In the genomic region with DNA sequence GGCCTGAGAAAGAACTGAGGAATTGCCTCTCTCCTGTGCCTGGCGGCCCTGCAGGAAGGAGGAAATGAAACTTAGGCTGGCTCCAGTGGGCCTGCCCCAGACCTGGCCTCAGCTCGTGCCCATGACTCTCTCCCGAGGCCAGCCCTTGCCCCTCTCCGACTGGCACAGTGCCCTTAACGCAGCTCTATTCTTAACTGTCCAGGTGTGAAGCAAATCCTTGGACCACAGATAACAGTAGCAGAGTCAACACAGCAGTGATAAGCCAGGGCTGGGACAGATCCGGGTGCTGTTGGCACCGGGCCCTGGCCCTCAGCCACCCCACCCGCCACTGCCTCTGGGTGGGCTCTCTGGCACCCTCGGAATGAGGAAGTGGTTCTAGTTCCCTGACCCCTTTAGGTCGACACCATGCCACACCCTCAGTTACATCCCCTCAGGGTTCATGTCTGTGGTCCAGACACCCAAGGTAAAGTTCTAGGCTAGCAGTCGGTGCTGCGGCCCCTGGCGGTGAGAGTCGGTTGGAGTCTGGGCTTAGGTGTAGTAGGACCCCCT, we compare ENCODE assay signal across 11 mouse cellular contexts. TPM values are rescaled to one million over a fixed set of nuclear protein-coding genes. Genes with fewer than 3 reads are reported as not detected.
A peak's percentile ranks its signal among the peaks of the same experiment; 100 is the strongest.
DNase-seq lines count a peak whose midpoint lies in the region; ATAC-seq and TF ChIP-seq lines count a peak whose summit lies in the region.
"Had no signal": no experiment of that assay in that cellular context is flagged by ENCODE, and none has a peak within 500 bp of the region (broad histone marks: within the 10 kb centered on the region; RNA-seq: fewer than 3 reads in every experiment).

No protein-coding gene starts in this region.

- H3K9me3 ChIP-seq in kidney, postnatal 0 days (replicated peaks; ENCODE audit: low read length), result no peaks in the 10 kb centered on the region
- H3K9me3 ChIP-seq: limb, embryonic 13.5 days had no signal

- WGBS in kidney, postnatal 0 days, result 60% methylated on average over 14 of the region's 14 CpGs

- peak overlapping the region; percentile 77 for H3K27ac ChIP-seq in kidney, postnatal 0 days
- H3K27ac ChIP-seq: hindbrain, embryonic 14.5 days; limb, embryonic 13.5 days had no signal

- peak; percentile 44 for ATAC-seq in kidney, postnatal 0 days (replicated peaks; ENCODE audit: low FRiP score, low read depth)
- ATAC-seq in common myeloid progenitor, adult 5-6 weeks (replicated peaks; ENCODE audit: low read depth, poor library complexity, severe bottlenecking), result peak; percentile 81
- ATAC-seq in neutrophil, adult 5-6 weeks (ENCODE audit: extremely low read depth, insufficient number of reproducible peaks, low FRiP score, poor library complexity, severe bottlenecking), result peak; percentile 45

- no peak overlapping the region for H3K4me2 ChIP-seq in kidney, postnatal 0 days (ENCODE audit: low read length)
- H3K4me2 ChIP-seq: hindbrain, embryonic 14.5 days; limb, embryonic 13.5 days had no signal

- no peaks in the 10 kb centered on the region for H3K36me3 ChIP-seq in kidney, postnatal 0 days (ENCODE audit: insufficient read depth, low read length)

- no peak overlapping the region for H3K4me3 ChIP-seq in kidney, postnatal 0 days (replicated peaks; ENCODE audit: low read depth, low read length)
- H3K4me3 ChIP-seq: limb, embryonic 13.5 days had no signal

- peaks cover 12% of the 10 kb centered on the region; the same call in 1 of the 2 replicates for H3K4me1 ChIP-seq in kidney, postnatal 0 days (replicated peaks; ENCODE audit: insufficient read depth, low read length)

- 0 out of 2 replicates have a peak overlapping the region, but pooled peaks have one; percentile 31 for H3K9ac ChIP-seq in kidney, postnatal 0 days (ENCODE audit: low read depth, low read length)
- H3K9ac ChIP-seq: hindbrain, embryonic 14.5 days; limb, embryonic 13.5 days had no signal

- peak; percentile 11 for DNase-seq in kidney, postnatal 0 days (ENCODE audit: low spot score)
- DNase-seq in kidney, adult 11 months, result no peak
- peak; percentile 47 for DNase-seq in kidney, postnatal 10 days
- no peak for DNase-seq in layer of hippocampus, adult 18-20 months (ENCODE audit: low spot score in 2 of 2)
- no peak for DNase-seq in left cerebral cortex, adult 8-10 months (ENCODE audit: low spot score in 2 of 2)
- DNase-seq in adipocyte (ENCODE audit: low spot score), result no peak
- DNase-seq: cerebellum, adult 11-12 months had no signal

- peak; percentile 35; the same call in 1 of the 2 replicates for TF ChIP-seq CTCF in kidney, postnatal 0 days (IDR thresholded peaks at IDR 0.05; ENCODE audit: low read depth)

- H3K27me3 ChIP-seq in kidney, postnatal 0 days (ENCODE audit: insufficient read depth, low read length), result no peaks in the 10 kb centered on the region

RNA-seq across cellular contexts. Expression of a gene that starts 4.8 kb away (rescaled TPM):
- polyA plus RNA-seq in kidney, postnatal 0 days (2015; fragmentation: Nextera tagmentation; extraction: Ambion mirVana), result 42.8 and 49.5 TPM in 2 replicates
- 0.29 TPM in 1 of 2 replicates, not detected in the other for total RNA-seq in common myeloid progenitor, adult 5-6 weeks (2017)
- total RNA-seq in neutrophil, adult 5-6 weeks (2017), result 4.5 and 7.1 TPM in 2 replicates
- under 1 TPM; 0.71 to 0.84 TPM for total RNA-seq in layer of hippocampus, adult 18-20 months (2021)
- total RNA-seq in left cerebral cortex, adult 8-10 months (2022), result 1 to 10 TPM in 1 of 4 experiments, under 1 TPM in 3; 0.36 to 1.5 (median 0.67) TPM

RNA-seq across cellular contexts. Expression of a gene that starts 6.7 kb away (rescaled TPM):
- polyA plus RNA-seq in kidney, postnatal 0 days (2015; fragmentation: Nextera tagmentation; extraction: Ambion mirVana), result 200 and 218 TPM in 2 replicates
- total RNA-seq in common myeloid progenitor, adult 5-6 weeks (2017), result 81.9 and 104 TPM in 2 replicates
- total RNA-seq in neutrophil, adult 5-6 weeks (2017), result 65.6 and 83.4 TPM in 2 replicates
- total RNA-seq in layer of hippocampus, adult 18-20 months (2021), result 10 to 100 TPM; 84.9 to 91.6 TPM
- 100 to 1,000 TPM in 2 of 4 experiments, 10 to 100 TPM in 2; 95.4 to 105 (median 99.8) TPM for total RNA-seq in left cerebral cortex, adult 8-10 months (2022)

RNA-seq across cellular contexts. Expression of a gene that starts 12.1 kb away (rescaled TPM):
- 328 and 371 TPM in 2 replicates for polyA plus RNA-seq in kidney, postnatal 0 days (2015; fragmentation: Nextera tagmentation; extraction: Ambion mirVana)
- 142 and 159 TPM in 2 replicates for total RNA-seq in common myeloid progenitor, adult 5-6 weeks (2017)
- 52.2 and 53.9 TPM in 2 replicates for total RNA-seq in neutrophil, adult 5-6 weeks (2017)
- 10 to 100 TPM; 78.0 to 81.3 TPM for total RNA-seq in layer of hippocampus, adult 18-20 months (2021)
- total RNA-seq in left cerebral cortex, adult 8-10 months (2022), result 10 to 100 TPM; 70.4 to 91.2 (median 83.7) TPM

RNA-seq across cellular contexts. Expression of a gene that starts 12.5 kb away (rescaled TPM):
- 2.7 and 3.7 TPM in 2 replicates for polyA plus RNA-seq in kidney, postnatal 0 days (2015; fragmentation: Nextera tagmentation; extraction: Ambion mirVana)
- total RNA-seq in common myeloid progenitor, adult 5-6 weeks (2017), result 0.49 and 7.1 TPM in 2 replicates
- total RNA-seq in neutrophil, adult 5-6 weeks (2017), result 2.2 and 2.3 TPM in 2 replicates
- total RNA-seq in layer of hippocampus, adult 18-20 months (2021), result 10 to 100 TPM; 83.1 to 86.0 TPM
- 10 to 100 TPM; 66.2 to 74.6 (median 68.4) TPM for total RNA-seq in left cerebral cortex, adult 8-10 months (2022)

RNA-seq across cellular contexts. Expression of a gene that starts 18.7 kb away (rescaled TPM):
- polyA plus RNA-seq in kidney, postnatal 0 days (2015; fragmentation: Nextera tagmentation; extraction: Ambion mirVana), result 10.4 and 12.1 TPM in 2 replicates
- total RNA-seq in common myeloid progenitor, adult 5-6 weeks (2017), result 0.09 TPM in 1 of 2 replicates, not detected in the other
- total RNA-seq in neutrophil, adult 5-6 weeks (2017), result 2.0 and 5.8 TPM in 2 replicates
- 10 to 100 TPM; 30.5 to 30.7 TPM for total RNA-seq in layer of hippocampus, adult 18-20 months (2021)
- 10 to 100 TPM; 14.2 to 24.3 (median 22.2) TPM for total RNA-seq in left cerebral cortex, adult 8-10 months (2022)

Comparison
In these comparisons a context has a peak if more than half of its experiments do, and no peak if none do; other contexts are left out.
1. DNase-seq: peak in kidney, postnatal 0 days (single experiment) and kidney, postnatal 10 days (single experiment); none in kidney, adult 11 months (single experiment), layer of hippocampus, adult 18-20 months (0 of 2), left cerebral cortex, adult 8-10 months (0 of 2) and adipocyte (single experiment).
2. Peak in every context shown above with its lines, with median percentiles within 50 percentile points of each other: ATAC-seq.